Mouse (Mus musculus): ENCODE data around the gene Pin4. TPM values are rescaled to one million over a fixed set of nuclear protein-coding genes. Genes with fewer than 3 reads are reported as not detected.

Gene Pin4
- total and polyA plus RNA-seq, 2 experiments: 2.2 to 14.0 TPM

GRCm38 (mm10) chrX:102075158-102075557 lies 44.1 kb upstream of the Pin4 start:
- H3K27ac ChIP-seq (replicated peaks; ENCODE audit: insufficient read depth, low read depth, low read length): no peak overlapping the region
- 74% methylated on average over 4 of the region's 4 CpGs for WGBS

GRCm38 (mm10) chrX:102076886-102077765 lies 42.1 kb upstream of the Pin4 start:
- Histone ChIP-seq H3K27me3 (ENCODE audit: control insufficient read depth, insufficient read depth, low read length) (no peaks in the 10 kb centered on the region), H3K27ac (replicated peaks; ENCODE audit: insufficient read depth, low read depth, low read length) (no peak overlapping the region), H3K4me1 (ENCODE audit: control insufficient read depth, insufficient read depth, low read length) (no peaks in the 10 kb centered on the region), H3K36me3 (ENCODE audit: control insufficient read depth, insufficient read depth, low read length) (no peaks in the 10 kb centered on the region), H3K79me2 (ENCODE audit: control insufficient read depth, insufficient read depth, low read length) (no peaks in the 10 kb centered on the region), H3K9ac (ENCODE audit: low read depth, low read length) (no peak overlapping the region), H3K4me3 (ENCODE audit: insufficient read depth, low read depth, low read length) (no peak overlapping the region)
- TF ChIP-seq POLR2A (IDR thresholded peaks at IDR 0.05; ENCODE audit: extremely low read depth, insufficient read depth, low read length) (no peak), CTCF (IDR thresholded peaks at IDR 0.05; ENCODE audit: low read depth, low read length) (no peak)
- 90% methylated on average over 7 of the region's 7 CpGs for WGBS
- DNase-seq (ENCODE audit: extremely low read depth, low read depth, low spot score): no peak

More at GRCm38 (mm10) chrX:102075158-102075557, 44.1 kb upstream of the Pin4 start:
- Histone ChIP-seq H3K4me1 (ENCODE audit: control insufficient read depth, insufficient read depth, low read length) (no peaks in the 10 kb centered on the region), H3K4me3 (ENCODE audit: insufficient read depth, low read depth, low read length) (no peak overlapping the region), H3K9ac (ENCODE audit: low read depth, low read length) (no peak overlapping the region), H3K79me2 (ENCODE audit: control insufficient read depth, insufficient read depth, low read length) (no peaks in the 10 kb centered on the region), H3K27me3 (ENCODE audit: control insufficient read depth, insufficient read depth, low read length) (peaks cover 3% of the 10 kb centered on the region; the same call in 1 of the 2 replicates), H3K36me3 (ENCODE audit: control insufficient read depth, insufficient read depth, low read length) (no peaks in the 10 kb centered on the region)
- DNase-seq (ENCODE audit: extremely low read depth, low read depth, low spot score): no peak
- TF ChIP-seq POLR2A (IDR thresholded peaks at IDR 0.05; ENCODE audit: extremely low read depth, insufficient read depth, low read length) (no peak), CTCF (IDR thresholded peaks at IDR 0.05; ENCODE audit: low read depth, low read length) (no peak)

GRCm38 (mm10) chrX:102081076-102081475 lies 38.2 kb upstream of the Pin4 start:
- Histone ChIP-seq H3K4me1 (ENCODE audit: control insufficient read depth, insufficient read depth, low read length) (no peaks in the 10 kb centered on the region), H3K79me2 (ENCODE audit: control insufficient read depth, insufficient read depth, low read length) (no peaks in the 10 kb centered on the region), H3K27me3 (ENCODE audit: control insufficient read depth, insufficient read depth, low read length) (no peaks in the 10 kb centered on the region), H3K36me3 (ENCODE audit: control insufficient read depth, insufficient read depth, low read length) (no peaks in the 10 kb centered on the region), H3K27ac (replicated peaks; ENCODE audit: insufficient read depth, low read depth, low read length) (no peak overlapping the region), H3K9ac (ENCODE audit: low read depth, low read length) (no peak overlapping the region), H3K4me3 (ENCODE audit: insufficient read depth, low read depth, low read length) (no peak overlapping the region)
- TF ChIP-seq CTCF (IDR thresholded peaks at IDR 0.05; ENCODE audit: low read depth, low read length): no peak
- TF ChIP-seq POLR2A (IDR thresholded peaks at IDR 0.05; ENCODE audit: extremely low read depth, insufficient read depth, low read length): no peak
- no peak for DNase-seq (ENCODE audit: extremely low read depth, low read depth, low spot score)
- 67% methylated on average over 10 of the region's 10 CpGs for WGBS

- WGBS: 75% methylated on average over 7 of the region's 7 CpGs
- no peak overlapping the region for H3K4me3 ChIP-seq (ENCODE audit: insufficient read depth, low read depth, low read length)
- TF ChIP-seq CTCF (IDR thresholded peaks at IDR 0.05; ENCODE audit: low read depth, low read length): no peak
- TF ChIP-seq POLR2A (IDR thresholded peaks at IDR 0.05; ENCODE audit: extremely low read depth, insufficient read depth, low read length): no peak
- no peaks in the 10 kb centered on the region for H3K79me2 ChIP-seq (ENCODE audit: control insufficient read depth, insufficient read depth, low read length)
- H3K9ac ChIP-seq (ENCODE audit: low read depth, low read length): no peak overlapping the region
- no peaks in the 10 kb centered on the region for H3K27me3 ChIP-seq (ENCODE audit: control insufficient read depth, insufficient read depth, low read length)
- no peak for DNase-seq (ENCODE audit: extremely low read depth, low read depth, low spot score)
- H3K36me3 ChIP-seq (ENCODE audit: control insufficient read depth, insufficient read depth, low read length): no peaks in the 10 kb centered on the region
- H3K27ac ChIP-seq (replicated peaks; ENCODE audit: insufficient read depth, low read depth, low read length): no peak overlapping the region
- no peaks in the 10 kb centered on the region for H3K4me1 ChIP-seq (ENCODE audit: control insufficient read depth, insufficient read depth, low read length)
Observed at GRCm38 (mm10) chrX:102081573-102082279, 37.5 kb upstream of the Pin4 start.

- Histone ChIP-seq H3K4me3 (ENCODE audit: insufficient read depth, low read depth, low read length) (no peak overlapping the region), H3K36me3 (ENCODE audit: control insufficient read depth, insufficient read depth, low read length) (no peaks in the 10 kb centered on the region), H3K4me1 (ENCODE audit: control insufficient read depth, insufficient read depth, low read length) (no peaks in the 10 kb centered on the region), H3K79me2 (ENCODE audit: control insufficient read depth, insufficient read depth, low read length) (no peaks in the 10 kb centered on the region), H3K27me3 (ENCODE audit: control insufficient read depth, insufficient read depth, low read length) (no peaks in the 10 kb centered on the region), H3K9ac (ENCODE audit: low read depth, low read length) (no peak overlapping the region), H3K27ac (replicated peaks; ENCODE audit: insufficient read depth, low read depth, low read length) (no peak overlapping the region)
- DNase-seq (ENCODE audit: extremely low read depth, low read depth, low spot score): no peak
- 79% methylated on average over 5 of the region's 5 CpGs for WGBS
- TF ChIP-seq POLR2A (IDR thresholded peaks at IDR 0.05; ENCODE audit: extremely low read depth, insufficient read depth, low read length) (no peak), CTCF (IDR thresholded peaks at IDR 0.05; ENCODE audit: low read depth, low read length) (no peak)
Observed at GRCm38 (mm10) chrX:102082340-102082739, 36.9 kb upstream of the Pin4 start.
